In the genomic region with DNA sequence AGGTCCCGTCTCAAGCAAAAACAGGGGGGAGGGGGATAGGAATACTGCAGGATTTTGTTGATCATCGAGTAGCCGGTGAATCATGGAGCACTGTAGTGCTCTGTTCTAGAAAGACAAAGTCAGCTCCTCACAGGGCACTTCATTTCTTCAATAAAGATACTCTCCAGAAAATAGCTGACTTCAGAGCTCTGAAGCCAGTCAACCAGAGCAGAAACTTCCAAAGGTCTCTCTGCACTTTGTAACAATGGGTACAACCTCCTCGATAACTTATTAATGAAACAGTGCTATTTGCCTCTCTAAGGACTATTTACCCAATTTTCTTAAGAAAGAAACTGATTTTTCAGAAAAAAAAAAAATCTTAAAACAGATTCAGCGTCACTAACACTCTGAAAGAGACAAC, we compare ENCODE assay signal across 24 mouse cellular contexts. TPM values are rescaled to one million over a fixed set of nuclear protein-coding genes. Genes with fewer than 3 reads are reported as not detected.
DNase-seq lines count a peak whose midpoint lies in the region; ATAC-seq lines count a peak whose summit lies in the region.
"Had no signal": no experiment of that assay in that cellular context is flagged by ENCODE, and none has a peak within 500 bp of the region (broad histone marks: within the 10 kb centered on the region; RNA-seq: fewer than 3 reads in every experiment).

No protein-coding gene starts in this region.

- peak; percentile 19 for DNase-seq in kidney, adult 11 months
- peak; percentile 30 to 60 for DNase-seq in kidney, adult 8-10 months
- no peak for DNase-seq in kidney, postnatal 14 days
- peak; percentile 17 to 63 for DNase-seq in kidney, postnatal 36 days
- no peak for DNase-seq in kidney, adult 18-20 months
- DNase-seq: adrenal gland, adult 8-10 months; adrenal gland, postnatal 14 days; adrenal gland, postnatal 36 days; B cell, adult 2 months; cerebellum, adult 11-12 months; cerebellum, adult 2 months; cerebellum, adult 9-10 months; cerebellum, postnatal 10 days; cerebellum, postnatal 25 days had no signal

- ATAC-seq in kidney, embryonic 16.5 days (ENCODE audit: low FRiP score, low TSS enrichment): no peak
- ATAC-seq: activated CD4-positive, CD25-positive, alpha-beta regulatory T cell, adult 4 months; CD4-positive, CD25-positive, alpha-beta regulatory T cell, adult 4 months; forebrain, embryonic 13.5 days; forebrain, embryonic 15.5 days; Patski had no signal

- H3K9ac ChIP-seq in kidney, embryonic 16.5 days (replicated peaks; ENCODE audit: low read length): no peak overlapping the region
- H3K9ac ChIP-seq: embryonic facial prominence, embryonic 12.5 days; forebrain, embryonic 13.5 days; forebrain, embryonic 15.5 days had no signal

- H3K4me3 ChIP-seq in kidney, embryonic 16.5 days (ENCODE audit: low read length): no peak overlapping the region
- H3K4me3 ChIP-seq: embryonic facial prominence, embryonic 10.5 days; embryonic facial prominence, embryonic 12.5 days; forebrain, embryonic 13.5 days; forebrain, embryonic 15.5 days had no signal

- no peaks in the 10 kb centered on the region for H3K4me1 ChIP-seq in kidney, embryonic 16.5 days (ENCODE audit: insufficient read depth, low read length)
- H3K4me1 ChIP-seq: embryonic facial prominence, embryonic 10.5 days; embryonic facial prominence, embryonic 12.5 days; forebrain, embryonic 13.5 days; forebrain, embryonic 15.5 days had no signal

- no peaks in the 10 kb centered on the region for H3K27me3 ChIP-seq in kidney, embryonic 16.5 days (ENCODE audit: insufficient read depth, low read length)
- H3K27me3 ChIP-seq: CH12.LX; embryonic facial prominence, embryonic 12.5 days; forebrain, embryonic 13.5 days; forebrain, embryonic 15.5 days; Patski had no signal

- no peak overlapping the region for H3K27ac ChIP-seq in kidney, embryonic 16.5 days (ENCODE audit: low read length)
- H3K27ac ChIP-seq: embryonic facial prominence, embryonic 10.5 days; embryonic facial prominence, embryonic 12.5 days; forebrain, embryonic 13.5 days; forebrain, embryonic 15.5 days had no signal

- no peak overlapping the region for H3K4me2 ChIP-seq in kidney, embryonic 16.5 days (replicated peaks; ENCODE audit: low read depth, low read length)
- H3K4me2 ChIP-seq: embryonic facial prominence, embryonic 12.5 days; forebrain, embryonic 13.5 days; forebrain, embryonic 15.5 days had no signal

- peaks cover 31% of the 10 kb centered on the region for H3K36me3 ChIP-seq in kidney, embryonic 16.5 days (ENCODE audit: insufficient read depth, low read length)

- no peaks in the 10 kb centered on the region for H3K9me3 ChIP-seq in kidney, embryonic 16.5 days (ENCODE audit: low read length)
- H3K9me3 ChIP-seq: embryonic facial prominence, embryonic 10.5 days; embryonic facial prominence, embryonic 12.5 days; forebrain, embryonic 13.5 days; forebrain, embryonic 15.5 days; G1E had no signal

- WGBS in kidney, embryonic 16.5 days: 96% methylated on average over 5 of the region's 5 CpGs

RNA-seq across cellular contexts. Expression of a gene that starts 17.1 kb away (rescaled TPM):
- 4.7 and 6.0 TPM in 2 replicates for polyA plus RNA-seq in kidney, embryonic 16.5 days (2015; fragmentation: Nextera tagmentation; extraction: Ambion mirVana)

Comparison
In these comparisons a context has a peak if more than half of its experiments do, and no peak if none do; other contexts are left out.
1. DNase-seq: peak in kidney, adult 11 months (single experiment), kidney, adult 8-10 months (2 of 2) and kidney, postnatal 36 days (2 of 2); none in kidney, postnatal 14 days (single experiment) and kidney, adult 18-20 months (single experiment).